Mouse (Mus musculus) hindbrain, embryonic 11.5 days (tissue): ENCODE measurements around the gene Foxn1. TPM values are rescaled to one million over a fixed set of nuclear protein-coding genes. Genes with fewer than 3 reads are reported as not detected.

ENCODE experiments used
- ATAC-seq: fragments of 200-750 bp; cut with Nextera tagmentation; 2 replicates; pipeline ENCODE4 v1.8.0; 2017; ENCODE audit warnings: mild to moderate bottlenecking, moderate TSS enrichment, moderate library complexity; ENCODE audit not compliant: low FRiP score
- DNase-seq: peaks from one replicate; pipeline ENCODE4 v3.0.0-alpha.2; 2015; ENCODE audit warnings: low spot score
- H3K27ac ChIP-seq: fragments of 300-500 bp; sonication (generic); 2 replicates; pipeline ENCODE4 v1.5.1; 2014; ENCODE audit warnings: mild to moderate bottlenecking, low read depth, low read length
- H3K27me3 ChIP-seq: fragments of 300-500 bp; sonication (generic); 2 replicates; pipeline ENCODE4 v1.6.1; 2014; ENCODE audit warnings: mild to moderate bottlenecking, low read length, moderate library complexity, mixed read lengths; ENCODE audit not compliant: control insufficient read depth, insufficient read depth
- H3K36me3 ChIP-seq: fragments of 300-500 bp; sonication (generic); 2 replicates; pipeline ENCODE4 v1.6.1; 2014; ENCODE audit warnings: mild to moderate bottlenecking, low read length, moderate library complexity, mixed read lengths; ENCODE audit not compliant: control insufficient read depth, insufficient read depth
- H3K4me1 ChIP-seq: fragments of 300-500 bp; sonication (generic); replicated peaks from 2 replicates; pipeline ENCODE4 v1.6.1; 2014; ENCODE audit warnings: low read length, mixed read lengths; ENCODE audit not compliant: control insufficient read depth, insufficient read depth
- H3K4me2 ChIP-seq: fragments of 300-500 bp; sonication (generic); replicated peaks from 2 replicates; pipeline ENCODE4 v1.6.1; 2014; ENCODE audit warnings: mild to moderate bottlenecking, low read depth, low read length
- H3K4me3 ChIP-seq: fragments of 300-500 bp; sonication (generic); 2 replicates; pipeline ENCODE4 v1.5.1; 2014; ENCODE audit warnings: low read depth, low read length
- H3K9ac ChIP-seq: fragments of 300-500 bp; sonication (generic); 2 replicates; pipeline ENCODE4 v1.6.1; 2014; ENCODE audit warnings: low read depth, low read length
- H3K9me3 ChIP-seq: fragments of 300-500 bp; sonication (generic); 2 replicates; pipeline ENCODE4 v1.6.1; 2016; ENCODE audit warnings: low read length; ENCODE audit not compliant: control insufficient read depth
- WGBS: fragments of 180-500 bp; shearing (Covaris S2); extraction: QIAGEN DNeasy Blood & Tissue Kit; methylation state at CpG from one replicate; pipeline ENCODE4 v1.1.7; 2014; 5-methylcytosine and 5-hydroxymethylcytosine counted together
- polyA plus RNA-seq: library from polyadenylated mRNA; unstranded; fragments of >200 nt; fragmentation: Nextera tagmentation; extraction: Ambion mirVana; gene quantifications from 2 replicates; pipeline ENCODE4 v1.2.1, GENCODE M21; 2014

Foxn1 gene
- polyA plus RNA-seq, 1 experiment from 2014 or later: 0.05 TPM

DNA sequence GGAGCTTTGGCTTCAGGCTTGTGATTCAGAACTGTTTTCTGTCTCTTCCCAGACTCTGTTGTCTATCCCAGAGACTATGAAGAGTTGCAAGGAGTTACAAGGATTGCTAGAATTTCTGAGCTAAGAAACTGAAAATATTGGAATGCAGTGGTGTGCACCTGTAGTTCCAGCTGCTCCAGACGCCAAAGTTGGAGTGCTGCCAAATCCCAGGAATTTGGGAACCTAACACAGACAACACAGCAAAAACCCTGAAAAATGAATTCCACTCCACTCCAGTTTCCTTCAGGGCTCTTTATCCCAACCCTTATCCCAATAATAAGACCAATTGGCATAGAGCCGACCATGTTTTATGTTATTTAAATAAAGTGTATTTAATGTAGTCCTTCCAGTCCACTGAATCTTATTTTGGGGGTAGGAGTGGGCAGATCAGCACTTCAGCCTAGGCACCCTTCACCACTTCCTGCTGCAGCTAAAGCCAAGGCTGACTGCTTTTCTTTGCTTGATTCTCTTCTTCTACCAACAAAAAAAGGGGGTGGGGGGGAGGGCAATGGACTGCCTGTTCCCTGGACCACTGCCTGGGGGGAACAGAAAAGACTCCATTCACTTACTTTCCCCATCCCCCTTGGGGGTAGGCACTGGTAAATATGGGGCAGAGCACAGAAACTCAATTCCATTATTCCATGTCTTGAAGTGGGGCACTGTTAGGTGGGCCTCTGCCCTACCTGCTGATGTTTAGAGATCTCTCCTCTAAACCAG is 64.1 kb downstream of the Foxn1 start:
- DNase-seq: no peak

DNA sequence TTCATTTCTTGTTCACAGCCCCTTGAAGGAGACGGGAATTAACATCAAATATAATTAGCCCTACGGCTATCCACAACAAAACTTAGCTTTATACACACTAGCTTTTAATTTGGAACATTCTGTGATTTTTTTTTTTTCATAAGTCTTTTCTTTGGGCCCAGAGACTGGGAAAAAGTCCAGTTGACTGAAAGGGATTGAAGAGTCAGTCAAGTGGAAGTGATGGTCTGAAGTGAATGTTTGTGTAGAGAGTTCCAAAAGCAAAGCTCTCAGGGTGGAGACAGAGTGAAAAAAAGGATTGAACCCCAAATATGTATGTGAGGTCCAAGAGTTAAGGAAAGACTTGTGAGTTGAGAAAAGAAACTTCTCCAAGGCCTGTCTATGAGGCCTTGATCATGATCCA is 67.9 kb downstream of the Foxn1 start:
- no peaks in the 10 kb centered on the region for H3K4me1 ChIP-seq
- 93% methylated on average over 2 of the region's 2 CpGs for WGBS
- H3K9me3 ChIP-seq: no peaks in the 10 kb centered on the region
- H3K4me3 ChIP-seq: no peak overlapping the region
- H3K9ac ChIP-seq: no peak overlapping the region
- no peaks in the 10 kb centered on the region for H3K27me3 ChIP-seq
- no peak overlapping the region for H3K27ac ChIP-seq
- DNase-seq: no peak
- no peak for ATAC-seq
- no peak overlapping the region for H3K4me2 ChIP-seq
- H3K36me3 ChIP-seq: peaks cover 12% of the 10 kb centered on the region

More for the DNA sequence above, 64.1 kb downstream of the Foxn1 start:
- H3K9ac ChIP-seq: no peak overlapping the region
- no peak overlapping the region for H3K4me3 ChIP-seq
- H3K4me1 ChIP-seq: no peaks in the 10 kb centered on the region
- no peak overlapping the region for H3K4me2 ChIP-seq
- H3K27me3 ChIP-seq: no peaks in the 10 kb centered on the region
- no peaks in the 10 kb centered on the region for H3K9me3 ChIP-seq
- H3K27ac ChIP-seq: no peak overlapping the region
- no peak for ATAC-seq
- WGBS: 78% methylated on average over 2 of the region's 2 CpGs
- peaks cover 6% of the 10 kb centered on the region; the same call in 1 of the 2 replicates for H3K36me3 ChIP-seq

GRCm38 (mm10) chr11:78313662-78314061 is 72.7 kb downstream of the Foxn1 start:
- Histone ChIP-seq H3K36me3 (peaks cover 17% of the 10 kb centered on the region), H3K27ac (no peak overlapping the region), H3K27me3 (no peaks in the 10 kb centered on the region), H3K4me2 (no peak overlapping the region), H3K4me1 (no peaks in the 10 kb centered on the region), H3K9ac (no peak overlapping the region), H3K4me3 (no peak overlapping the region), H3K9me3 (no peaks in the 10 kb centered on the region)
- DNase-seq (no peak), ATAC-seq (no peak)
- WGBS: 100% methylated on average over 2 of the region's 2 CpGs

GRCm38 (mm10) chr11:78310861-78311511 is 75.4 kb downstream of the Foxn1 start:
- Histone ChIP-seq H3K9me3 (no peaks in the 10 kb centered on the region), H3K27ac (no peak overlapping the region), H3K36me3 (peaks cover 10% of the 10 kb centered on the region; the same call in 1 of the 2 replicates), H3K4me1 (no peaks in the 10 kb centered on the region), H3K9ac (no peak overlapping the region), H3K4me3 (no peak overlapping the region), H3K27me3 (no peaks in the 10 kb centered on the region), H3K4me2 (no peak overlapping the region)
- ATAC-seq (no peak), DNase-seq (no peak)
- WGBS: 80% methylated on average over 8 of the region's 8 CpGs

Other genes with a start within 250 kb of the Foxn1 start
- gene Traf4, start 221.0 kb downstream of the Foxn1 start, polyA plus RNA-seq: 73.6 and 92.0 TPM in 2 replicates
- gene Nek8, start 209.9 kb downstream of the Foxn1 start, polyA plus RNA-seq: 5.2 and 7.0 TPM in 2 replicates
- 6.8 and 9.5 TPM in 2 replicates for gene Tlcd1, start 209.8 kb downstream of the Foxn1 start, polyA plus RNA-seq
- 1,168 and 1,191 TPM in 2 replicates for gene Rpl23a, start 203.0 kb downstream of the Foxn1 start, polyA plus RNA-seq
- gene Rab34, start 198.1 kb downstream of the Foxn1 start, polyA plus RNA-seq: 57.7 and 69.3 TPM in 2 replicates
- 1.0 and 1.2 TPM in 2 replicates for gene Proca1, start 193.2 kb downstream of the Foxn1 start, polyA plus RNA-seq
- gene Sdf2, start 140.8 kb downstream of the Foxn1 start, polyA plus RNA-seq: 60.6 and 60.8 TPM in 2 replicates
- 26.1 and 26.2 TPM in 2 replicates for gene Supt6, start 140.6 kb downstream of the Foxn1 start, polyA plus RNA-seq
- 65.4 and 94.5 TPM in 2 replicates for gene 2610507B11Rik, start 124.8 kb downstream of the Foxn1 start, polyA plus RNA-seq
- 0.11 and 0.20 TPM in 2 replicates for gene BC030499, start 95.7 kb downstream of the Foxn1 start, polyA plus RNA-seq
- 48.3 and 52.2 TPM in 2 replicates for gene Spag5, start 85.0 kb downstream of the Foxn1 start, polyA plus RNA-seq
- 2.7 and 3.3 TPM in 2 replicates for gene Aldoc, start 63.6 kb downstream of the Foxn1 start, polyA plus RNA-seq
- 49.4 and 54.2 TPM in 2 replicates for gene Pigs, start 58.1 kb downstream of the Foxn1 start, polyA plus RNA-seq
- 66.2 and 73.1 TPM in 2 replicates for gene Unc119, start 43.1 kb downstream of the Foxn1 start, polyA plus RNA-seq
- not detected in 2 replicates for gene Slc13a2, start 35.7 kb upstream of the Foxn1 start, polyA plus RNA-seq
- gene Slc46a1, start 79.1 kb upstream of the Foxn1 start, polyA plus RNA-seq: 14.5 and 15.9 TPM in 2 replicates
- gene Sarm1, start 111.2 kb upstream of the Foxn1 start, polyA plus RNA-seq: 16.3 and 17.5 TPM in 2 replicates
- 95.4 and 129 TPM in 2 replicates for gene Vtn, start 112.5 kb upstream of the Foxn1 start, polyA plus RNA-seq
- not detected in 2 replicates for gene Sebox, start 116.9 kb upstream of the Foxn1 start, polyA plus RNA-seq
- gene Tmem199, start 125.6 kb upstream of the Foxn1 start, polyA plus RNA-seq: 91.3 and 95.8 TPM in 2 replicates
- gene Poldip2, start 125.6 kb upstream of the Foxn1 start, polyA plus RNA-seq: 131 and 144 TPM in 2 replicates
- 63.3 and 66.5 TPM in 2 replicates for gene Tnfaip1, start 149.8 kb upstream of the Foxn1 start, polyA plus RNA-seq
- gene Ift20, start 149.8 kb upstream of the Foxn1 start, polyA plus RNA-seq: 107 and 111 TPM in 2 replicates
- gene Tmem97, start 164.2 kb upstream of the Foxn1 start, polyA plus RNA-seq: 72.0 and 73.8 TPM in 2 replicates